In the genomic region with DNA sequence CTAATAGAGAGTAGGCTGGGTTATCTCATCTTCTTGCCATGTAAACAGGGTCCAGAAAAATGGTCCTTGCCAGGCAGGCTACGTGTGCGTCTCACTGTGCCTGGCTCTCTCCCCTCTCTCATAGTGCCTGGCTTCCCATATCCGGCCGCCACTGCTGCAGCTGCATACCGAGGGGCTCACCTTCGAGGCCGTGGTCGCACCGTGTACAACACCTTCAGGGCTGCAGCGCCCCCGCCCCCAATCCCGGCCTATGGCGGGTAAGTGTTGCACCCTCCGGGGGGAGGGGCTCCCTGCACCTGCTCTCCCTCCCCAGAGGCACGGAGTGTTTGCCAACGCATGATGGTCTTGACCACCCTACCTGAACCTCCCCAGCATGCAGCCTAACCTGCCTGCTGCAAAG, we compare ENCODE assay signal across 13 mouse cellular contexts.
A peak's percentile ranks its signal among the peaks of the same experiment; 100 is the strongest.
DNase-seq lines count a peak whose midpoint lies in the region; ATAC-seq lines count a peak whose summit lies in the region.
"Had no signal": no experiment of that assay in that cellular context is flagged by ENCODE, and none has a peak within 500 bp of the region (broad histone marks: within the 10 kb centered on the region; RNA-seq: fewer than 3 reads in every experiment).

No protein-coding gene starts in this region.

- peaks cover 15% of the 10 kb centered on the region; the same call in 1 of the 2 replicates for H3K4me1 ChIP-seq in hindbrain, embryonic 14.5 days (replicated peaks; ENCODE audit: control insufficient read depth, insufficient read depth, low read length)

- peak; percentile 81 for DNase-seq in heart, adult 11 months
- DNase-seq in heart, adult 9 months (ENCODE audit: low spot score in 2 of 2), result no peak
- peak; percentile 3 for DNase-seq in lung, postnatal 10 days
- no peak for DNase-seq in lung, postnatal 4 days
- DNase-seq in R1 (ENCODE audit: low read depth, low spot score), result peak; percentile 19
- no peak for DNase-seq in hindbrain, embryonic 14.5 days (ENCODE audit: low spot score)
- no peak for DNase-seq in frontal cortex, adult 2 months (ENCODE audit: extremely low spot score in 1 of 2, low spot score in 1 of 2)
- no peak for DNase-seq in adrenal gland, postnatal 4 days (ENCODE audit: low spot score in 2 of 2)
- DNase-seq: adrenal gland, postnatal 25 days; forebrain, postnatal 0 days; kidney, adult 2 months had no signal

- no peaks in the 10 kb centered on the region for H3K9me3 ChIP-seq in hindbrain, embryonic 14.5 days (ENCODE audit: control insufficient read depth, low read length)

- H3K4me3 ChIP-seq in hindbrain, embryonic 14.5 days (replicated peaks; ENCODE audit: low read length), result no peak overlapping the region

- WGBS in hindbrain, embryonic 14.5 days, result 63% methylated on average over 16 of the region's 16 CpGs

- ATAC-seq in hindbrain, embryonic 14.5 days (ENCODE audit: low FRiP score), result peak; percentile 62
- ATAC-seq: forebrain, postnatal 0 days; lung, postnatal 0 days had no signal

- no peak overlapping the region for H3K9ac ChIP-seq in hindbrain, embryonic 14.5 days
- H3K9ac ChIP-seq: forebrain, postnatal 0 days had no signal

- H3K27ac ChIP-seq in hindbrain, embryonic 14.5 days, result peak overlapping the region; percentile 55; the same call in 1 of the 2 replicates
- H3K27ac ChIP-seq: stomach, postnatal 0 days had no signal

- H3K27me3 ChIP-seq in hindbrain, embryonic 14.5 days (ENCODE audit: control insufficient read depth, insufficient read depth, low read length), result no peaks in the 10 kb centered on the region

- H3K36me3 ChIP-seq in hindbrain, embryonic 14.5 days (replicated peaks; ENCODE audit: control insufficient read depth, insufficient read depth), result no peaks in the 10 kb centered on the region; the same call in 1 of the 2 replicates

- no peak overlapping the region for H3K4me2 ChIP-seq in hindbrain, embryonic 14.5 days (replicated peaks)

Comparison
In these comparisons a context has a peak if more than half of its experiments do, and no peak if none do; other contexts are left out.
1. DNase-seq: peak in heart, adult 11 months (single experiment), lung, postnatal 10 days (single experiment) and R1 (single experiment); none in heart, adult 9 months (0 of 2), lung, postnatal 4 days (0 of 2), hindbrain, embryonic 14.5 days (single experiment), frontal cortex, adult 2 months (0 of 2) and adrenal gland, postnatal 4 days (0 of 2).